Mouse (Mus musculus) heart, adult 10 weeks (tissue): ENCODE measurements around the gene Slc35e2. TPM values are rescaled to one million over a fixed set of nuclear protein-coding genes. Genes with fewer than 3 reads are reported as not detected.

Source experiments
- polyA plus RNA-seq: library from polyadenylated mRNA; stranded (reverse); fragments of 350-450 nt; fragmentation: Illumina TruSeq; extraction: RNeasy Lipid Tissue Mini Kit (QIAGEN cat#74804); gene quantifications from one replicate; pipeline ENCODE4 v1.2.3, GENCODE M21; 2014; ENCODE audit warnings: low read depth, low replicate concordance

Gene Slc35e2
- polyA plus RNA-seq = 8.7 TPM

DNA sequence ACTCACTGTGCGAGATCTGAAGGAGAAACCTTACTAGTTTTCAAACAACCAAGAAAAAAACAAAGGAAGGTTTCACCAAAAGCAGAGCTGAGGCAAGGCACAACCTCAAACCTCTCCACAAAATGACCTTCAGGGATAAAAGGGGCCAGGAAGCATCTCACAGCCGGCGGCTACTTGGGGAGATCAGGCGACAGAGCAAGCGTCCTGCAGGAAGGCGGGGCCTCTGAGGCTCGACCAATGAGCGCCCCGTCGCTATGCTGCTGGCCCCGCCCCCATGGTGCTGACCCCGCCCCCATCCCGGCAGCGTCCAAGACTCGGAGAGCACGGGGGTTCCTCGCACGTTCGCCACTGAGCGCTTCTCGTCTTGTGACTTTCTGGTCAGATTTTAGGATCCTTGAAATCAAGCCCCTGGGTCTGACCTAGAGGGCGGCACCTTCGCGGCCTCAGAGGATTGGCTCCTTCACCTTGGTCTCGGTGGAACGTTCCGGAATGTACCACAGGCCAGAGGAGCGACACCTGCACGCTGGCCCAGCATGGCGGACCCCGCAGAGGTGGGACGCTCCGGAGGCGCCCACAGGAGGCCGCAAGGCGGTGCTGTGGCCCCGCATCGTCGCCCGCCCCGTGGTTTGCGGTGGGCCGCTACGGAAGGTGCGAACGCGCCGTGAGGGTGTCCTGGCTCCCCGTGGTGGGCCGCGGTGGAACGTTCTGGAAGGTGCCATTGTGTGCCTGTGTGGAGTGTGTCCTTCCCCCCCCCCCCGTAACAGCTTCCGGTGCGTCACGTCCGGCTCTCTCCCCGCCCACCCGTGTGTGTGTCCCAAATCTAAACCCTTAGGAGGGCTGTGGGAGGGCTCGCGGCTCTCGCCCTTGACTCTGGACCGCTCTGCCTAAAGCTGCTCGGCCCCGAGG is at the start of gene Slc35e2:
Slc35e2 (plus strand) TSS at position 326 of the 906 bp plus-strand sequence.

DNA sequence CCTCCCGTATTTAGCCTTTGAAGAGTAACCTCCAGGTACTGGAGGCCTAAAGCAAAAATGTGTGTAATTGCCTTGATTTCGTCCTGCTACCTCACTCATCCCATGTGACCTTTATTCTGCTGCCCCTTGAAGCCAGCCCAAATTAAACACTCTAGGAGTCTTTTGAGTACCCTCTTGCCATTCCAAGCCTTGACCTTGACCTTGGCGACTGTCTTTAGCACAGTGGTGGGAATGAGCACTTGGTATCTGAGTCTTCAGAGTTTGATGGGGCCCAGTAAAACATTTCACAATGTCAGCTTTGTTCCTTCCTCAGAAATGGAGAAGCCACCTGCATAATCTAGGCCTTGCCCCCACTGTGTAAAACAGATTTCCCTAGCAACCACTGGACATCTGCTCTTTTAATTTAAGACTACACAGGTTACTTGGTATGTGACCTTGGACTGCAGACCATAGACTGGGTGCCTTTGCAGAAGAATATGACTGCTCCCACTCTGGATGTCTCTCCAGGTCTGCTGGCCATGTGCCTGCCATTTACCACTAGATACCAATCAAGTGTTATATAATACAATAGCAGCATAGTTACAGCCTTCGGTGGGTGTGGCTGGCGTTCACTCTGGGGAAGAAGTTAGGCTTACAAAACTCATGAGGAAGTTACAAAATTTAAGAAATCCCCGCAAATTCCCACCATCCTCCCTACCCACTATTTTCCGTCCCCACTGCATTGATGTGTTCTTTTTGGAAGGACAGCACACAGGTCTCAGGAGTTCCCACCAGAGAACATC is 39.4 kb upstream of the Slc35e2 start, which contains the start of gene Nadk:
Nadk (plus strand) TSS at position 718 of the 782 bp plus-strand sequence.

DNA sequence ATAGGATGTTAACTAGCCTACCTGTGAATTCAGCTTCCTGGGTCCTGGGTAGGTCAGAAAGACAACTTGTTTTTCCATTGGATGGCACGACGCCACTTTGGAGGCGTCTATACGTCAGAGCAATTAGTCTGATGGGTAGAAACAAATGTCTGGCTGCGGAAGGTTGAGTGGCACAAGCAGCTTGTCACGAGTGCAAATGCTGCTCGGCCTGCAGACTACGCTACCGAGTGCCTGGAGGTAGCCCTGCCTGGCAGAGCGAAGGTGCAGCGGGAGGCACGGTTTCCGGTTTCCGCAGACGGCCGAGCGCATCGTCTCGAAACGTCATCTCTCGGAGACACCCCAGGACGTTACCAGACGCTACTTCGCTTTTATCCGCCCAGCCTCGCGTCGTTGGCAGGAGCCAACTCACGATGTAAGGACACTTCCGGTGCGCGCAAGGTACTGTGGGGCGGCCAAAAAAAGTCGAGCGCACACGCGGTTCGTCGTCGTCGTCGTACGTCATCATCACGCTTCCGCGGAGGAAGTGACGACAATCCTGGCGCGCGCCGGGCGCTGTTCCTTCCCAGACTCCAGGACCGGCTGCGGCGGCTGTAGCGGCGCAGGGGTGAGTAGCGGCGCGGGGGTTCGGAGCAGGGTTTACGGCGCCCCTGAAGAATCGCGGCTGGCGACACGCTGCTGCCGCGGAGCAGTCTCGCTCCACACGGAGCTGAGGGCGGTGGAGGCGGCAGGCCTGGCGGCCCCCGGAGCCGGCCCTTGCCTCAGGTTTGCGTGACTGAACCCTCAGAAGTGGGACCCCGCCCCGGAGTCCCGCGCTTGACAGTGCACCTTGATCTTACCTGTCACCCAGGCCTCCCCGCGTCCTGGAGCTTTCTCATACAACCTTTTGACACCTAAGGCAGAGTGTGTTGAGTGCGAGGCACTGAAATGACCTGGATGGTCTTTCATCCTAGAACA is 23.4 kb downstream of the Slc35e2 start, which contains the start of gene Cdk11b:
Cdk11b (plus strand) TSS at position 517 of the 954 bp plus-strand sequence.

DNA sequence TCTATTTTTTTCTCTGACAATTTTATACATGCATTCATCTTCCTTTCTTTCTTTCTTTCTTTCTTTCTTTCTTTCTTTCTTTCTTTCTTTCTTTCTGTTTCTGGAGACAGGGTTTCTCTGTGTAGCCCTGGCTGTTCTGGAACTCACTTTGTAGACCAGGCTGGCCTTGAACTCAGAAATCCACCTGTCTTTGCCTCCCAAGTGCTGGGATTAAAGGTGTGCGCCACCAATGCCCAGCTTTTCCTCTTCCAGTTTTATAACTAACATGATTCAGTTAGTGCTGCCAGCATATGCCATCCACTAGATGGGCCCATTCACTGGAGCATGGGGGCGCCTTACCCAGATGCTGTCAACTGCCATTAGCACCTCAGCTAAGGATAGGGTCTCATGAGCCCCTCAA is 44.1 kb downstream of the Slc35e2 start, which contains the start of gene Gm10563:
Gm10563 (minus strand) TSS at position 101 of the 400 bp plus-strand sequence.

DNA sequence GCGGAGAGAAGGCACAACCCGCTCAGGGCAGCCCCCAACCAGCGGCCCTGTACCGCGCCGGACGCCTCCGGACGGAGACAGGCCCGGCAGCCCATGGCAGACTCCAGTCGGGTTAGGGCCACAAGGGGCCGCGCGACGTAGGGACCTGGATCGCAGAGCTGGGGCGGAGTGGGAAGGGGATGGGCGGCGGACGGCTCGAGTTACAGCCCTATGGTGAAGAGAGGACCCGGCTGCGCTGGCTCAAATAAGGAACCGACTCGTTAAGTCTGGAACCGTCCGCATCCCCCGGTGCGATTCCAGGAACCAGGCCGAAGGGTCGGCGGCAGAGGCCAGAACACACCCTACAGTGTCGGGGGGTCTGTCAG is 51.9 kb downstream of the Slc35e2 start, which contains the start of gene Mmp23:
Mmp23 (minus strand) TSS at position 299 of the 365 bp plus-strand sequence.

DNA sequence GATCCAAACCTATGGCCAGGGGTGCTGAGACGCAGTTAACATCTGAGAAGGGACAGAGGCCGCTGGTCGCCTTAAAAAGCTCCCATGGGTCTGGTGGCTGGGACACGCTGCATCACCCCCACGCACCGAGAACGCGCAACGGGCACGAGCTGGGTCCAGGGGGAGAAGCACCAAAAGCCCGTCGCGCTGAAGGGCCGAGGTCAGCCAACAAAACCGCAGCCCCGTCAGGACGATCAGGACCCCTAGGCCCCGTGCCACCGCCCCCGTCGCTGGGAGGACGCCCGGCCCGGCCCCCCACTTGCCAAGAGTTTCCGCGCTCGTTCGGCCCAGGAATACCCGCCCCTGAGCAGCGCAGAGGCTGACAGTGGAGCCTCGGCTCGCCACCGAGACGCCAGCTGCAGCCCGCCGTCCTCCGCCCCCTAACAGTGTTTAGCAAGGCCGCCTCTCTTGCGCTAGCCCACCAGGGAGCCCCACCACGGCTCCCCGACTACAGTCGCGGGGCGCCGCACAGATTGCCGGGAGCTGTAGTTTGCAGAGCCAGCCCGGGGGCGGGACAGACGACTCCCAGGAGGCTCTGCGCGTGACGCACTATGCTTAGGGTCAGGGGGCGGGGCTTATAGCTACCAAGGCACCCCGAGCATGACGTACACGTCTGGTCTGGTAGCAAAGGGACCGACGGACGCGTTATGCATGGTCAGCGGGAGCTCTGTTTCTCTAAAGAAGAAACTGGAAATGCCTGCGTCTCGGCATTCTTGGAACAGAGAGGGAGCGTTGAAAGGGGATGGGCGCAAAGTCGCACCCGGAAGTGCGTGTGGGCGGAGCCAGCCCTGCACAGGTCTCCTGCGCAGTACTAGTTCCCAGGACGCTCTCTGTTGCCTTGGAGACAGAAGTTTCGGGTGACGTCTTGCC is 67.7 kb downstream of the Slc35e2 start, which contains the start of gene Mib2:
Mib2 (minus strand) TSS at position 510 of the 909 bp plus-strand sequence.

Other genes with a start within 250 kb of the Slc35e2 start
- 1.8 TPM for gene Prkcz, start 240.1 kb upstream of the Slc35e2 start, polyA plus RNA-seq
- gene Gabrd, start 203.3 kb upstream of the Slc35e2 start, polyA plus RNA-seq = not detected
- gene Cfap74, start 192.2 kb upstream of the Slc35e2 start, polyA plus RNA-seq = 0.58 TPM
- gene Tmem52, start 132.3 kb upstream of the Slc35e2 start, polyA plus RNA-seq = 2.3 TPM
- 102 TPM for gene Gnb1, start 110.1 kb upstream of the Slc35e2 start, polyA plus RNA-seq
- gene Nadk, start 39.0 kb upstream of the Slc35e2 start, polyA plus RNA-seq = 31.7 TPM
- 71.4 TPM for gene Cdk11b, start 23.4 kb downstream of the Slc35e2 start, polyA plus RNA-seq
- not detected for gene Gm10563, start 44.0 kb downstream of the Slc35e2 start, polyA plus RNA-seq
- gene Mmp23, start 52.0 kb downstream of the Slc35e2 start, polyA plus RNA-seq = 17.1 TPM
- 29.0 TPM for gene Mib2, start 67.8 kb downstream of the Slc35e2 start, polyA plus RNA-seq
- 2.0 TPM for gene Fndc10, start 92.9 kb downstream of the Slc35e2 start, polyA plus RNA-seq
- 55.4 TPM for gene Ssu72, start 103.4 kb downstream of the Slc35e2 start, polyA plus RNA-seq
- gene Tmem240, start 133.4 kb downstream of the Slc35e2 start, polyA plus RNA-seq = 0.79 TPM
- gene Atad3a, start 159.7 kb downstream of the Slc35e2 start, polyA plus RNA-seq = 67.4 TPM
- gene Vwa1, start 173.3 kb downstream of the Slc35e2 start, polyA plus RNA-seq = 11.3 TPM
- 1.1 TPM for gene Tmem88b, start 184.5 kb downstream of the Slc35e2 start, polyA plus RNA-seq
- gene Ankrd65, start 189.0 kb downstream of the Slc35e2 start, polyA plus RNA-seq = not detected
- 93.6 TPM for gene Mrpl20, start 201.5 kb downstream of the Slc35e2 start, polyA plus RNA-seq
- gene Ccnl2, start 211.1 kb downstream of the Slc35e2 start, polyA plus RNA-seq = 89.2 TPM
- gene Aurkaip1, start 229.9 kb downstream of the Slc35e2 start, polyA plus RNA-seq = 129 TPM
- 44.3 TPM for gene Mxra8, start 238.3 kb downstream of the Slc35e2 start, polyA plus RNA-seq
- gene Dvl1, start 246.0 kb downstream of the Slc35e2 start, polyA plus RNA-seq = 41.8 TPM